Mouse (Mus musculus): ENCODE data around the gene 4930402H24Rik. TPM values are rescaled to one million over a fixed set of nuclear protein-coding genes. Genes with fewer than 3 reads are reported as not detected.

Gene 4930402H24Rik
- polyA plus RNA-seq, 1 experiment from 2014 or later: 40.6 TPM

GRCm38 (mm10) chr2:130795731-130796130 is 110.5 kb downstream of the 4930402H24Rik start:
- Histone ChIP-seq H3K4me1 (no peaks in the 10 kb centered on the region), H3K9me3 (replicated peaks) (no peaks in the 10 kb centered on the region), H3K4me2 (no peak overlapping the region), H3K36me3 (peaks cover 37% of the 10 kb centered on the region), H3K27me3 (no peaks in the 10 kb centered on the region), H3K9ac (no peak overlapping the region), H3K4me3 (replicated peaks) (no peak overlapping the region), H3K27ac (peak overlapping the region; percentile 7; the same call in 1 of the 2 replicates)
- 51% methylated on average over 8 of the region's 8 CpGs for WGBS
- ATAC-seq (replicated peaks; ENCODE audit: low FRiP score): peak; percentile 89

DNA sequence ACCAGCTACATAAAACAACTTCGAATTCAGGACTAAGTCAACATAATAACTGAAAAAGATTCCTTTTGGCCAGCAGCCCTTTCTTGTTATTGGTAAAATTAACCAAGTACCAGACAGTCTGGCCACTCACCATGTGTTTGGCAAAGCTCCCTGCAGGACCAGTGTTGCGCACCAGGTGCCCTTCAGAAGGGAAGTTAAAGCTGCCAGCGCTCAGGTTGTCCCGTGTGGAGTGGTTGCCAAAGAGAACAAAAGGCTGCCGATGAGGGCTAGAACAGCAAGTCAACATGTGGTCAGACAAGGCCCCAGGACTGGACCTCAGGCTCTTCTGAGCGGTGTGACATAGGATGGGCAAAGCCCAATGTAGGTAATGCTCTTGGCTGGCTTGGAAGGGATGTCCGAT is 114.5 kb downstream of the 4930402H24Rik start:
- ATAC-seq (replicated peaks; ENCODE audit: low FRiP score): no peak
- no peak overlapping the region for H3K9ac ChIP-seq
- H3K27ac ChIP-seq: no peak overlapping the region
- no peak overlapping the region for H3K4me3 ChIP-seq (replicated peaks)
- 93% methylated on average over 7 of the region's 7 CpGs for WGBS
- no peaks in the 10 kb centered on the region for H3K4me1 ChIP-seq
- H3K36me3 ChIP-seq: peaks cover 63% of the 10 kb centered on the region
- H3K27me3 ChIP-seq: no peaks in the 10 kb centered on the region
- H3K4me2 ChIP-seq: no peak overlapping the region
- no peaks in the 10 kb centered on the region for H3K9me3 ChIP-seq (replicated peaks)

DNA sequence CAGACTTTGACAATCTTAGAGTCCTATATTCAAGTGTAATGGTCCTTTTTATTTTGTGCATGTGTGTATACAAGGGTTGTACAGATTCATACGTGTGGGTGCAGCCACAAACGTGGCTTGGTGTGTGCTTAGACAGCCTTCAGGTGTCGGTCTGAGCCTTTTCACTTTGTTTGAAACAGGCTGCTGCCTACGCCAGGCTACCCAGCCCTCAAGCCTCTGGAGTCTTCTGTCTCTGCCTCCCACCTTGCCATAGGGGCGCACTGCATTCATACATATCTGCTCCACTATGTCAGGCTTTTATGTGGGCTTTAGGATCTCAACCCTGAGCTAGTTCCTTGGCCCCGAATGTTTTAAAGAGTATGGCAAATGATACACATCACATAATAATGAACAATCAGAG is 116.6 kb downstream of the 4930402H24Rik start:
- no peaks in the 10 kb centered on the region for H3K27me3 ChIP-seq
- peaks cover 74% of the 10 kb centered on the region for H3K36me3 ChIP-seq
- no peak overlapping the region for H3K9ac ChIP-seq
- 89% methylated on average over 6 of the region's 6 CpGs for WGBS
- H3K9me3 ChIP-seq (replicated peaks): no peaks in the 10 kb centered on the region
- H3K4me1 ChIP-seq: no peaks in the 10 kb centered on the region
- no peak overlapping the region for H3K4me2 ChIP-seq
- no peak overlapping the region for H3K27ac ChIP-seq
- ATAC-seq (replicated peaks; ENCODE audit: low FRiP score): no peak
- H3K4me3 ChIP-seq (replicated peaks): no peak overlapping the region

- Histone ChIP-seq H3K4me2 (no peak overlapping the region), H3K27ac (no peak overlapping the region), H3K4me1 (no peaks in the 10 kb centered on the region), H3K4me3 (replicated peaks) (no peak overlapping the region), H3K9me3 (replicated peaks) (no peaks in the 10 kb centered on the region), H3K9ac (no peak overlapping the region), H3K27me3 (no peaks in the 10 kb centered on the region), H3K36me3 (peaks cover 77% of the 10 kb centered on the region)
- 75% methylated on average over 8 of the region's 8 CpGs for WGBS
- ATAC-seq (replicated peaks; ENCODE audit: low FRiP score): no peak
Observed at GRCm38 (mm10) chr2:130789039-130789438, 117.2 kb downstream of the 4930402H24Rik start.

DNA sequence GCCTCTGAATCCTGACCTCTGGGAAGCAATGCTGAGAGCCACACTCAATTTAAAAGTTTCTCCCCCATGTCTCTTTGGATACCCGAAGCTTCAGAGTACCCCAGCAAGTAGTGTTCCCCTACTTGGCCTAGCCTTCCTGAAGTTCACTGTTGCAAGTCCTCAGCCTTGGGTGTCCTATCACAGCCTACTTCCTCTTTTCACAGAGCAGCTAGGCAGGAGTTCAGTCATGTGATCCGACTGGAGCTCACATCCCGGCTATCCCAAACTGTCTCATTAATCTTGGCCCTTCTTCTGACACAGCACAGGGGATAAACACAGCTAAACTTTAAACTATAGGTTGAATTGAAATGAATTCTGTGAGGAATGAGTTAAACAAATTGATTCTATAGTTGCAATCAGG is 121.3 kb downstream of the 4930402H24Rik start:
- H3K9ac ChIP-seq: no peak overlapping the region
- no peak for ATAC-seq (replicated peaks; ENCODE audit: low FRiP score)
- 60% methylated on average over 3 of the region's 3 CpGs for WGBS

DNA sequence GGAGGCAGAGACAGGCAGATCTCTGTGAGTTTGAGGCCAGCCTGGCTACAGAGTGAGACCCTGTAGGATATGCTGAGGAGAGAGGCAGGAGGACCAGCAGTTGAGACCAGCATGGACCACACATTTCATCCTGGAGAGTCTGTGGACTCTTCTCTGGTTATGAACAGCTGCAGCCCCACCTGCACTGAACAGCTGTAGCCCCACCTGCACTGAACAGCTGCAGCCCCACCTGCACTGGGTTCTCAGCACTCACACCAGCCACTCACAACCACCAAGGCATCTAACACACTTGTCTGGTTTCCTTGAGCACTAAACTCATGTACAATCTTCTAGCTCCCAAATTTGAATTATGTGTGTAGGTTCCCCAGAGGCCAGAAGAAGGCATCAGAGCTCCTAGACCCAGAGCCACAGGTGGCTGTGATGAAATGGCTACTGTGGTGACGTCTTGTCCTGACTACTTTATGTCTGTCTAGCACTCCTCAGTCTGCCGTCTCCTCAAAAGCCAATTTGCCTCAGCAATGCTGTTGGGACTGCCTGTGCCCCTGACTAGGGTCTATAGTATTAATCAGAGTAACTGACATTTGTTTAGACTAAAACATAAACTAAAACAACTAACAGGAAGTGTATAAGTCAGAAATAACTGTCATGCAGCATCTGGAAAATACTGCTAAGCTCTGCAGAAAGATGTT is 125.4 kb downstream of the 4930402H24Rik start:
- Histone ChIP-seq H3K4me1 (no peaks in the 10 kb centered on the region), H3K27me3 (no peaks in the 10 kb centered on the region), H3K9me3 (replicated peaks) (no peaks in the 10 kb centered on the region), H3K4me2 (no peak overlapping the region), H3K27ac (no peak overlapping the region), H3K9ac (no peak overlapping the region), H3K36me3 (peaks cover 82% of the 10 kb centered on the region), H3K4me3 (replicated peaks) (no peak overlapping the region)
- no peak for ATAC-seq (replicated peaks; ENCODE audit: low FRiP score)
- 52% methylated on average over 2 of the region's 2 CpGs for WGBS

More for the DNA sequence above, 121.3 kb downstream of the 4930402H24Rik start:
- Histone ChIP-seq H3K27ac (no peak overlapping the region), H3K4me2 (no peak overlapping the region), H3K36me3 (peaks cover 80% of the 10 kb centered on the region), H3K27me3 (no peaks in the 10 kb centered on the region), H3K4me1 (no peaks in the 10 kb centered on the region), H3K9me3 (replicated peaks) (no peaks in the 10 kb centered on the region), H3K4me3 (replicated peaks) (no peak overlapping the region)

- 57% methylated on average over 1 of the region's 1 CpGs for WGBS
- H3K9ac ChIP-seq: no peak overlapping the region
- no peak overlapping the region for H3K4me3 ChIP-seq (replicated peaks)
- no peak overlapping the region for H3K27ac ChIP-seq
- no peak overlapping the region for H3K4me2 ChIP-seq
- no peaks in the 10 kb centered on the region for H3K27me3 ChIP-seq
- ATAC-seq (replicated peaks; ENCODE audit: low FRiP score): no peak
- H3K9me3 ChIP-seq (replicated peaks): no peaks in the 10 kb centered on the region
- no peaks in the 10 kb centered on the region for H3K4me1 ChIP-seq
- peaks cover 84% of the 10 kb centered on the region for H3K36me3 ChIP-seq
Observed at GRCm38 (mm10) chr2:130779935-130780334, 126.3 kb downstream of the 4930402H24Rik start.

- peaks cover 80% of the 10 kb centered on the region for H3K36me3 ChIP-seq
Observed at GRCm38 (mm10) chr2:130776610-130777009, 129.6 kb downstream of the 4930402H24Rik start.

GRCm38 (mm10) chr2:130767483-130767882 is 138.7 kb downstream of the 4930402H24Rik start:
- no peak overlapping the region for H3K4me3 ChIP-seq (replicated peaks)
- H3K36me3 ChIP-seq: peaks cover 76% of the 10 kb centered on the region
- WGBS: 52% methylated on average over 2 of the region's 2 CpGs
- no peak overlapping the region for H3K27ac ChIP-seq
- no peaks in the 10 kb centered on the region for H3K9me3 ChIP-seq (replicated peaks)
- no peak overlapping the region for H3K9ac ChIP-seq
- ATAC-seq (replicated peaks; ENCODE audit: low FRiP score): peak; percentile 46; the same call in 1 of the 2 replicates
- no peaks in the 10 kb centered on the region for H3K4me1 ChIP-seq
- no peaks in the 10 kb centered on the region for H3K27me3 ChIP-seq
- H3K4me2 ChIP-seq: no peak overlapping the region

More at GRCm38 (mm10) chr2:130776610-130777009, 129.6 kb downstream of the 4930402H24Rik start:
- no peaks in the 10 kb centered on the region for H3K27me3 ChIP-seq
- no peak overlapping the region for H3K9ac ChIP-seq
- ATAC-seq (replicated peaks; ENCODE audit: low FRiP score): no peak
- WGBS: 76% methylated on average over 7 of the region's 7 CpGs
- no peaks in the 10 kb centered on the region for H3K4me1 ChIP-seq
- no peak overlapping the region for H3K27ac ChIP-seq
- H3K4me3 ChIP-seq (replicated peaks): no peak overlapping the region
- H3K9me3 ChIP-seq (replicated peaks): no peaks in the 10 kb centered on the region
- H3K4me2 ChIP-seq: no peak overlapping the region

DNA sequence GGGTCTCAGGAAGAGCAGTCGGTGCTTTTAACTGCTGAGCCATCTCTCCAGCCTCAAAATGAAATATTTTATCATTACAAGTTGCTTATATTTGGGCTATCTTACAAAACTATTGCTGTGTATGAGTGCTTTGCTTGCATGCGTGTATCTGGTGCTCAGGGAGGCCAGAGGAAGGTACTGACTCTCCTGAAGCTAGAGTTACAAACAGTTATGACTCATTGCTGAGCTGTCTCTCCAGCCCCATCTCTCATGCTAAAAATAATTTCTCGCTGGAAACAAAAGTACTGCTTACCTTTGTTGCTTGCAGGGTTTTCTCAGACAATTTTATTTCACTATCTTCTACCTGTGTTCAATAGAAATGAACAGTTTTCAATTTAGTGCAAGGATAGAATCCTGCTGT is 140.8 kb downstream of the 4930402H24Rik start:
- H3K27ac ChIP-seq: no peak overlapping the region
- ATAC-seq (replicated peaks; ENCODE audit: low FRiP score): no peak
- no peak overlapping the region for H3K4me3 ChIP-seq (replicated peaks)
- no peak overlapping the region for H3K4me2 ChIP-seq
- no peak overlapping the region for H3K9ac ChIP-seq
- H3K27me3 ChIP-seq: no peaks in the 10 kb centered on the region
- WGBS: 88% methylated on average over 3 of the region's 3 CpGs
- H3K36me3 ChIP-seq: peaks cover 79% of the 10 kb centered on the region
- no peaks in the 10 kb centered on the region for H3K9me3 ChIP-seq (replicated peaks)
- H3K4me1 ChIP-seq: no peaks in the 10 kb centered on the region

GRCm38 (mm10) chr2:130760876-130761275 is 145.3 kb downstream of the 4930402H24Rik start:
- peak overlapping the region; percentile 64; the same call in 1 of the 2 replicates for H3K27ac ChIP-seq

DNA sequence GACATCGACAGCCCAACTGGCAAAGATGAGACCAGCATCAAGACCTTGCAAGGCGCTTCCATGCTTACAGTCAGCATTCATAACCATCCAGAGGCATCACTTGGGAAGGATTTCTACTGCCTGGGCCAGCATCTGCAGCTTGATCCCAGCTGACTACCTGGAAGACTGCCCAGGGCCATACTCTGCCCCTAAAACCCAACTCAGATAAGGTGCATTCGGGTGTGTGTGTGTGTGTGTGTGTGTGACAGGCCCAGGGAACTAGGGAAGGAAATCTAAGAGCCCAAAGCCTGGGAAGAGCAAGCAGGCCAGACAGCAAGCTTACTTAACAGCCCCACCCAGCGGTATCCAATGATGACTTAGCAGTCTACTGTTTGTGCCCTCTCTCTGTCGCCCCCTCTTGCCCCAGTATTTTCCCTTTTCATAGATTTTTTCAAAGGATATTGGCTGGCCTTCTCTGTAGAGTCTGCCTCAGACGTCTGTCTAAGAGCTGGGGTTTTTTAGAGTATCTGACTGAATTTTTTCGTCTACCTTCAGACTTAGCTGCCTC is 151.1 kb downstream of the 4930402H24Rik start:
- 64% methylated on average over 7 of the region's 7 CpGs for WGBS
- Histone ChIP-seq H3K9me3 (replicated peaks) (no peaks in the 10 kb centered on the region), H3K4me2 (no peak overlapping the region), H3K27me3 (no peaks in the 10 kb centered on the region), H3K36me3 (peaks cover 15% of the 10 kb centered on the region), H3K9ac (no peak overlapping the region), H3K4me3 (replicated peaks) (no peak overlapping the region), H3K4me1 (no peaks in the 10 kb centered on the region), H3K27ac (no peak overlapping the region)
- no peak for ATAC-seq (replicated peaks; ENCODE audit: low FRiP score)

More at GRCm38 (mm10) chr2:130760876-130761275, 145.3 kb downstream of the 4930402H24Rik start:
- Histone ChIP-seq H3K4me1 (no peaks in the 10 kb centered on the region), H3K4me3 (replicated peaks) (no peak overlapping the region), H3K27me3 (no peaks in the 10 kb centered on the region), H3K9me3 (replicated peaks) (no peaks in the 10 kb centered on the region), H3K36me3 (peaks cover 64% of the 10 kb centered on the region), H3K9ac (no peak overlapping the region), H3K4me2 (no peak overlapping the region)
- no peak for ATAC-seq (replicated peaks; ENCODE audit: low FRiP score)
- 82% methylated on average over 6 of the region's 6 CpGs for WGBS

Measured in kidney, embryonic 15.5 days (tissue).